Mouse (Mus musculus) embryonic facial prominence, embryonic 11.5 days (tissue): Measurements from ENCODE around the gene Map3k12. TPM values are rescaled to one million over a fixed set of nuclear protein-coding genes. Genes with fewer than 3 reads are reported as not detected.

Experiments
- ATAC-seq: fragments of 200-750 bp; cut with Nextera tagmentation; replicated peaks from 2 replicates; pipeline ENCODE4 v1.8.0; 2017; ENCODE audit warnings: low read depth; ENCODE audit not compliant: insufficient number of reproducible peaks, low FRiP score, low TSS enrichment
- DNase-seq: peaks from one replicate; pipeline ENCODE4 v3.0.0-alpha.2; 2015; ENCODE audit warnings: low spot score
- H3K27ac ChIP-seq: fragments of 300-500 bp; sonication (generic); replicated peaks from 2 replicates; pipeline ENCODE4 v1.5.1; 2014; ENCODE audit warnings: mild to moderate bottlenecking, low read depth, low read length, control low read depth
- H3K27me3 ChIP-seq: fragments of 300-500 bp; sonication (generic); 2 replicates; pipeline ENCODE4 v1.6.1; 2014; ENCODE audit warnings: mild to moderate bottlenecking, low read length, moderate library complexity, mixed read lengths; ENCODE audit not compliant: control insufficient read depth, insufficient read depth
- H3K36me3 ChIP-seq: fragments of 300-500 bp; sonication (generic); replicated peaks from 2 replicates; pipeline ENCODE4 v1.6.1; 2014; ENCODE audit warnings: low read depth, mild to moderate bottlenecking, low read length, moderate library complexity, mixed read lengths; ENCODE audit not compliant: control insufficient read depth, insufficient read depth
- H3K4me1 ChIP-seq: fragments of 300-500 bp; sonication (generic); 2 replicates; pipeline ENCODE4 v1.6.1; 2014; ENCODE audit warnings: low read length, mixed read lengths; ENCODE audit not compliant: control insufficient read depth, insufficient read depth
- H3K4me2 ChIP-seq: fragments of 300-500 bp; sonication (generic); 2 replicates; pipeline ENCODE4 v1.6.1; 2014; ENCODE audit warnings: low read depth, mild to moderate bottlenecking, control low read depth, low read length, moderate library complexity
- H3K4me3 ChIP-seq: fragments of 300-500 bp; sonication (generic); 2 replicates; pipeline ENCODE4 v1.5.1; 2014; ENCODE audit warnings: low read depth, low read length, control low read depth
- H3K9ac ChIP-seq: fragments of 300-500 bp; sonication (generic); replicated peaks from 2 replicates; pipeline ENCODE4 v1.6.1; 2014; ENCODE audit warnings: mild to moderate bottlenecking, control low read depth, low read length
- H3K9me3 ChIP-seq: fragments of 300-500 bp; sonication (generic); replicated peaks from 2 replicates; pipeline ENCODE4 v1.6.1; 2016; ENCODE audit warnings: mild to moderate bottlenecking, low read length, inconsistent platforms, mixed read lengths; ENCODE audit not compliant: control insufficient read depth
- WGBS: fragments of 180-500 bp; shearing (Covaris S2); extraction: QIAGEN DNeasy Blood & Tissue Kit; methylation state at CpG from one replicate; pipeline ENCODE4 v1.1.7; 2014; 5-methylcytosine and 5-hydroxymethylcytosine counted together
- polyA plus RNA-seq: library from polyadenylated mRNA; unstranded; fragments of >200 nt; fragmentation: Nextera tagmentation; extraction: Ambion mirVana; gene quantifications from 2 replicates; pipeline ENCODE4 v1.2.1, GENCODE M21; 2014

Gene Map3k12
- polyA plus RNA-seq, 1 experiment from 2014 or later = 13.4 TPM

DNA sequence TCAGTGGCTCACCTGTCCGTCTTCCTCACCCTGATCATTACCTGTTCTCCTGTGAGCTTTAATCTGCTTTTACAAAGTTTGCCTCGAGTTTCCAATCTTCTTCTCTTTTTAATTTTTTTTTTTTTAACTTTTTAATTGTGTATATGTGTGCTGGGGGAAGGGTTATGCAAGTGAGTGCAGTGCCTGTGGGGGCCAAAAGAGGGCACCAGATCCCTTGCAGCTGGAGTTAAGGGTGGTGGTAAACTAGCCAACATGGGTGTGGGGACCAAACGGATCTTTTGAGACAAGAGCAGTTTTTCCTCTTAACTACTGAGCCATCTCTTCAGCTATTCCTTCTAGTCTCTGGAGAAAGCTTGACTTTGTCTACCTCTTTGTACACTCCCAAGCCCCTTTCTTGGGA is 11.1 kb upstream of the Map3k12 start:
- Histone ChIP-seq H3K4me3 (no peak overlapping the region), H3K4me1 (no peaks in the 10 kb centered on the region), H3K9me3 (no peaks in the 10 kb centered on the region), H3K36me3 (peaks cover 2% of the 10 kb centered on the region; the same call in 1 of the 2 replicates), H3K4me2 (no peak overlapping the region), H3K9ac (no peak overlapping the region), H3K27me3 (no peaks in the 10 kb centered on the region), H3K27ac (no peak overlapping the region)
- no peak for ATAC-seq
- 77% methylated on average over 3 of the region's 3 CpGs for WGBS
- DNase-seq = no peak

DNA sequence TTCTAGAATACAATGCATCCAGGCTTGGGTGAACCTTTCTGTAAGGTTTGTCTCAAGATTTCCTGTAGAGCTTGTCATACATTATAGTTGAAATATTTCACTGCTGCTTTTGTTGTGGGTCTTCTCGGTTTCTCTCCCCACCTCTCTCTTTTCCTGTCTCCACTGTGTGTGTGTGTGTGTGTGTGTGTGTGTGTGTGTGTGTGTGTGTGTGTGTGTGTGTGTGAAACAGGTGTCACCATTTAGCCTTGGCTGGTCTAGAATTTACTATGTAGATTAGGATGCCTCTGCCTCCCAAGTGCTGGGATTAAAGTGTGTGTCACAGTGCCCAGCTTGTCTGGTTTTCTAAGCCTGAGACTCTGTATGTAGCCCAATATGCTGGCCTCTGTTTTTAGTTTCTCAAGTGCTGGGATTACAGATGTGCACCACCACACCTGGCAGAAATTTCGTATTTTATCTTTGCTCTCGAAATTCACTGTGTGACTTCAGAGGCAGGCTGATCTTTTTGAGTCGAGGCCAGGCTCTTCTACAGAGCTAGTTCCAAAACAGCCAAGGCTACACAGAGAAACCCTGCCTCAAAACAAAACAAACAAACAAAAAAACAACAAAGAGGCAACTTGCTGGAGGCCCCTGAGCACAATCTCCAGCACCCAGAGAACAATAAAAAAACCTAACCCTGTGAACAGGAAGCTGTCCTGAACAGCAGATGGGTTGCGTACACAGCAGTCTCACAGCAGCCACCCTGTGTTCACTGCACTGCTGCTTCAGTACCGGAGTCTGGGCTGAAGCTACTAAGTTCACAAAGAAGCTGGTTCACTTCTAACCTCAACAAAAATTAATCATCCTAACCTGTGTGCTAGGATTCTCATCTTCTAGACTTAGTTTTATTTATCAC is 9.5 kb upstream of the Map3k12 start:
- H3K36me3 ChIP-seq = peaks cover 2% of the 10 kb centered on the region; the same call in 1 of the 2 replicates

DNA sequence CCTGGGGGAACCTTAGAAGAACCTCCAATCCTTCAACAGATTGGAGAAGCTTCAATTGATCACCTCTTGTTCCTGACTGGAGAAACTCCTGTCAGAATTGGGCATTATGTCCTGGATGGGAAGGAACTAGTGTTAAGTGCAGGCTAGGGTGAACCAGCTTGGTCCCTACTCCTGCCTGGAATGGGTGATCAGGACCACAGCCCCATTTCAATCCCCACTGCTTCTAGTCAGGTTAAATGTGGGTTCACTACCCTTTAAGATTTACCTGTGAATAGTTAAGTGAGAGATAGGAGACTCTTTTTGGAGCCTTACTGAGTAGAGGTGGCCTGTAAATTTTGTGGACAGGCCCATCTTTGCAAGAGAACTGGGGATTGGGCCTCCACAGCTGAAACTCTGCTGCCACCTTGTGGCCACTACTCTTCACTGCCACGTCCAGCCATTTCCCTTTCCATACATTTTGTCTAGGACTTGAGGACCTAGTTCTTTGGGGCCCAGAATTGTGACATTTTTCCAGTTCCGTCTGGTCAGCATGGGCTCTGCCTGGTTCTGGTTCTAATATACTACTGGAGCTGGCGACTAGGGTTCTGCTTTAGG is 8.1 kb upstream of the Map3k12 start, which contains the start of gene Npff:
Npff (minus strand) TSS at position 51 of the 594 bp plus-strand sequence.
- Histone ChIP-seq H3K9me3 (no peaks in the 10 kb centered on the region), H3K4me2 (no peak within 1 kb of the TSS), H3K27me3 (no peaks in the 10 kb centered on the region), H3K9ac (no peak within 1 kb of the TSS), H3K4me1 (no peaks in the 10 kb centered on the region), H3K4me3 (no peak within 1 kb of the TSS), H3K36me3 (peaks cover 2% of the 10 kb centered on the region; the same call in 1 of the 2 replicates), H3K27ac (no peak within 1 kb of the TSS)
- ATAC-seq (no peak), DNase-seq (peak; percentile 87)
- 11% methylated on average over 3 of the region's 3 CpGs for WGBS

More for the DNA sequence above, 9.5 kb upstream of the Map3k12 start:
- Histone ChIP-seq H3K4me2 (no peak overlapping the region), H3K9ac (no peak overlapping the region), H3K27ac (no peak overlapping the region), H3K27me3 (no peaks in the 10 kb centered on the region), H3K4me1 (no peaks in the 10 kb centered on the region), H3K9me3 (no peaks in the 10 kb centered on the region), H3K4me3 (no peak overlapping the region)
- WGBS = 90% methylated on average over 6 of the region's 6 CpGs
- DNase-seq (no peak), ATAC-seq (no peak)

DNA sequence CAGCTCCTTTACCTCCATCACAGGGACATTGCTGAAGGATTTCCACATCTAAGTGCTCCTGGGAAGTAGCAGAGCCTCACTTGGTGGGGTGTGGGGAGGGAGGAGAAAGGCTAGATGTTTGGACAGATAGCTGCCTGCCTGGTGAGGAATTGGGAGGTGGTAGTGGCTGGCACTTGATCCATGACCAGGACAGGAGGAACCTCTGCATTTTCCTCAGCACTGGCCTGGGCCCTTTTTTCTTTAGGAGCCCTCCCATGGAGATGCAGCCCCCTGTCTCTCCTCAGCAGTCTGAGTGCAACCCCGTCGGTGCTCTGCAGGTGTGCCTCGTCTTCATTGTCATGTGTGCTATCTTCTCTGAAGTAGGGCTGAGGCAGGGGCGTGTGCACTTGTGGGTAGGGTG is 4.6 kb upstream of the Map3k12 start:
- no peak for ATAC-seq
- H3K36me3 ChIP-seq = no peaks in the 10 kb centered on the region; the same call in 1 of the 2 replicates
- WGBS = 82% methylated on average over 4 of the region's 4 CpGs
- no peaks in the 10 kb centered on the region for H3K9me3 ChIP-seq
- no peak overlapping the region for H3K27ac ChIP-seq
- H3K4me2 ChIP-seq = no peak overlapping the region
- H3K4me3 ChIP-seq = no peak overlapping the region
- no peaks in the 10 kb centered on the region; the same call in 1 of the 2 replicates for H3K4me1 ChIP-seq
- H3K9ac ChIP-seq = no peak overlapping the region
- no peaks in the 10 kb centered on the region for H3K27me3 ChIP-seq
- no peak for DNase-seq

DNA sequence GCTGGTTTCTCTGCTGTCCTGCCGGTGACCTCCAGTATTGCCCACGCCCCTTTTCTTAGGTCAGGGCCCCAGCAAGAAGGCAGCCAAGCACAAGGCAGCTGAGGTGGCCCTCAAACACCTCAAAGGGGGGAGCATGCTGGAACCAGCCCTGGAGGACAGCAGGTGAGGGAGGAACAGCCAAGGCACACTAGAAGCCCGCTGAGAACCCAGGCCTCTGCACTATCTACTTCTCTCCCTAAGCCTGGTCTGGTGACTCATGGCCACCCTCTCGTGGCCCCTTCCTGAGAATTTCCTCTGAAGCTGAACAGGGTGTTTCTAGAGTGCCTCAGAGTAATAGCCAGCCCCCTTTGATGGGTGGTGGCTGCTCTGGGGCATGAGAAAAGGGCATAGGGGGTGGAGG is 3.6 kb upstream of the Map3k12 start:
- Histone ChIP-seq H3K36me3 (no peaks in the 10 kb centered on the region; the same call in 1 of the 2 replicates), H3K4me2 (no peak overlapping the region), H3K27me3 (no peaks in the 10 kb centered on the region), H3K9ac (no peak overlapping the region), H3K9me3 (no peaks in the 10 kb centered on the region), H3K4me1 (no peaks in the 10 kb centered on the region; the same call in 1 of the 2 replicates), H3K27ac (no peak overlapping the region), H3K4me3 (no peak overlapping the region)
- ATAC-seq (no peak), DNase-seq (no peak)
- WGBS = 75% methylated on average over 4 of the region's 4 CpGs

DNA sequence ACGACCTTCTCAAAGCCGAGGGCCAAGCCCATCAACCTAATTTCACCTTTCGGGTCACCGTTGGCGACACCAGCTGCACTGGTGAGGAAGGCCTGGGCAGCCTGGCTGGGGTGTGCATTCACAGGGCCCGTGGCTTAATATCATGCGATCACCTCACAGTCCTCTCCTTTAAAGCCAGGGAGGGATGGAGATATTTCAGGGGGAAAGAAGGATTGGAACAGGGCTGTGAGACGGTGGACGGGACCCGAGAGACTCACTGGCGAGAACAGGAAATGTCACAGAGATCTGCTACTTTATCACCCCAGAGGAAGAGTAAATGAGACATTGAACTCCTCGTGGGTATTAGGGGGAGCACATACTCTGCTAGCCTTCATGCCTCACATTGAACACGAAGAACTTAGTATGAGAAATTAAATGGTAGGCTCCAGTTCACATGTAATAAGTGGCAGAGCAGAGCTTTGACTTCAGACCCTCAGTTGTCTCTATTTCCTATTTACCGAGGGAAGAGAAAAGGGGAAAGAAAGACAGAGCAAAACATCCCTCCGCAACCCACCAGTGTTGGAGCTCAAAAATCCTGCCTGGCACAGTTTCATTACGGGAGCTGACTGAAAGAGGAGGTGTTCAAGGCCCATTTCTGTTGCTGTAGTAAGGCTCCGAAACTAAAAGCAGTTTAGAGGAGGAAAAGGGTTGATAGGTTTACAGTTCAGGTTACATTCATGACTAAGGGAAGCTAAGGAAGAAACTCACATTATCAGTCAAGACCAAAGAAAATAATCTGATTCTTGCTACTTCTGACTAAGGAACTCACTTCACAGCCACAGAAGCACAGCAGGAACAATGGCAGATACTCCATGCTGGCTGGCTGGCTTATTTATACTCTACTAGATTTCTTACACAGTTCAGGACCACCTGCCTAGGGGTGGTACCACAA is 2.6 kb upstream of the Map3k12 start:
- Histone ChIP-seq H3K4me1 (no peaks in the 10 kb centered on the region; the same call in 1 of the 2 replicates), H3K9ac (peak overlapping the region; percentile 87), H3K4me3 (peak overlapping the region; percentile 61), H3K27me3 (no peaks in the 10 kb centered on the region), H3K9me3 (no peaks in the 10 kb centered on the region), H3K4me2 (peak overlapping the region; percentile 67), H3K27ac (no peak overlapping the region), H3K36me3 (no peaks in the 10 kb centered on the region; the same call in 1 of the 2 replicates)
- no peak for ATAC-seq
- 65% methylated on average over 16 of the region's 17 CpGs for WGBS
- no peak for DNase-seq

DNA sequence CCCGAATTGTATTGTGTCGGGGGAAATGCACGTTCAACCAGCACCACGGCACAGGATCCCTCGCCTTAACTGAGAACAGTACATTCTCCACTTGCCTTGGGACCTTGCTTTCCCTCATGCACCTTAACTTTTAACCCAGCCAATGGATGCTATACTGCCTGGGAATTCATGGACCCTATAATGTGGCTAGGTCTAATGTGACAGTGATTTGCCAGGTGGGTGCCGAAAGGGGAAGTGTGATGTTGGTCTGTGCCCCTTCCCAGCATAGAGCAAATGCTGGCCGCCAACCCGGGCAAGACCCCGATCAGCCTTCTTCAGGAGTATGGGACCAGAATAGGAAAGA is 2.0 kb upstream of the Map3k12 start:
- H3K9ac ChIP-seq = peak overlapping the region; percentile 87
- no peaks in the 10 kb centered on the region for H3K9me3 ChIP-seq
- DNase-seq = no peak
- H3K36me3 ChIP-seq = no peaks in the 10 kb centered on the region; the same call in 1 of the 2 replicates
- ATAC-seq = 0 out of 2 replicates have a peak, but pooled peaks have one; percentile 0
- H3K4me2 ChIP-seq = peak overlapping the region; percentile 67
- no peaks in the 10 kb centered on the region; the same call in 1 of the 2 replicates for H3K4me1 ChIP-seq
- H3K4me3 ChIP-seq = peak overlapping the region; percentile 61
- H3K27me3 ChIP-seq = no peaks in the 10 kb centered on the region
- 18% methylated on average over 9 of the region's 9 CpGs for WGBS
- H3K27ac ChIP-seq = peak overlapping the region; percentile 98
